Mouse (Mus musculus): Measurements from ENCODE around the gene Oaf. TPM values are rescaled to one million over a fixed set of nuclear protein-coding genes. Genes with fewer than 3 reads are reported as not detected.

The Oaf gene
- polyA plus RNA-seq, 1 experiment from 2014 or later: 7.0 TPM

DNA sequence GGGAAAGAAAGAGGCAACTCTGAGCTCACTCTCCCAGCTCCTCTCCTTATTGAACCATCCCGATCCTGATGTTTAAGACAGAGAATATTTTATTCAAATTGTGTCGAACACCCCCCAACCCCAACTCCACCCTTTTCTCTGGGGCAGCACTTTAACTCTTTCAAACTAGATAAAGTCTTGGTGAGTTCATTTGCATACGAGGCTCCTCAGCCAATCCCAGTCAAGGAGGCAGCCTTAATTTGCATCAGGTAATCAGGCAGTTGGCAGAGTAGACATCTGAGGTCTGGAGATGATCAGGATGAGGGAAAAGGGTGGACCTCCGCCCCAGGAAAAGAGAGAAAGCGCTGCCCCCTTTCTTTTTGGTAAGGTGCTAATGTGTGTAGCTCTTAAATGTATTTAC, 39.5 kb downstream of the Oaf start:
- Histone ChIP-seq H3K4me2 (ENCODE audit: low read length) (no peak overlapping the region), H3K9me3 (replicated peaks; ENCODE audit: control insufficient read depth, low read length) (no peaks in the 10 kb centered on the region), H3K9ac (ENCODE audit: low read length) (no peak overlapping the region), H3K27me3 (replicated peaks; ENCODE audit: control insufficient read depth, insufficient read depth, low read length) (peaks cover 16% of the 10 kb centered on the region), H3K4me3 (ENCODE audit: low read depth, low read length) (no peak overlapping the region), H3K4me1 (ENCODE audit: control insufficient read depth, insufficient read depth, low read length) (no peaks in the 10 kb centered on the region; the same call in 1 of the 2 replicates), H3K27ac (ENCODE audit: low read depth, low read length) (no peak overlapping the region), H3K36me3 (ENCODE audit: control insufficient read depth, insufficient read depth, low read length) (no peaks in the 10 kb centered on the region)
- 6% methylated on average over 5 of the region's 5 CpGs for WGBS
- no peak for ATAC-seq
- DNase-seq (ENCODE audit: low spot score): no peak

DNA sequence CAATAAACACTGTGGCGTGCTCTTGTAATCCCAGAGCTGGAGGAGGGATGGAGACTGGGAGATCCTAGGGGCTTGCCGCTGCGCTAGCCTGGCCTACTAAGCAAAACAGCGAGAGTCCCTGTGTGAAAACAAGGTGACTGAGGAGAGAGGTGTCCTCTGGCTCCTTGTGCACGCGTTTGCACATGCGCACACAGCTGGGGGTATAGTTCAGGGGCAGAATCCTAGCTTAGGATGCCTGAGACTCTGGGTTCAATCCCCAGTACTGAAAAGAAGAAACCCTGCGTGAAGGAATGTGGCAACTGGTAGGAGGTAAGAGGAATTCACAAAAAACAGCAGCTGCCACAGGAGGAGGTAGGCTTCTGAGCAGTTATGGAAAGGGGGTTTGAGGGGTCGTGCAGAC, 45.7 kb downstream of the Oaf start:
- H3K27me3 ChIP-seq (replicated peaks; ENCODE audit: control insufficient read depth, insufficient read depth, low read length): no peaks in the 10 kb centered on the region
- H3K27ac ChIP-seq (ENCODE audit: low read depth, low read length): no peak overlapping the region
- H3K36me3 ChIP-seq (ENCODE audit: control insufficient read depth, insufficient read depth, low read length): no peaks in the 10 kb centered on the region
- H3K4me3 ChIP-seq (ENCODE audit: low read depth, low read length): no peak overlapping the region
- peaks cover under 1% of the 10 kb centered on the region; the same call in 1 of the 2 replicates for H3K4me1 ChIP-seq (ENCODE audit: control insufficient read depth, insufficient read depth, low read length)
- WGBS: 19% methylated on average over 9 of the region's 9 CpGs
- no peak for DNase-seq (ENCODE audit: low spot score)
- no peak overlapping the region for H3K9ac ChIP-seq (ENCODE audit: low read length)
- no peaks in the 10 kb centered on the region for H3K9me3 ChIP-seq (replicated peaks; ENCODE audit: control insufficient read depth, low read length)
- no peak overlapping the region for H3K4me2 ChIP-seq (ENCODE audit: low read length)
- ATAC-seq: no peak

DNA sequence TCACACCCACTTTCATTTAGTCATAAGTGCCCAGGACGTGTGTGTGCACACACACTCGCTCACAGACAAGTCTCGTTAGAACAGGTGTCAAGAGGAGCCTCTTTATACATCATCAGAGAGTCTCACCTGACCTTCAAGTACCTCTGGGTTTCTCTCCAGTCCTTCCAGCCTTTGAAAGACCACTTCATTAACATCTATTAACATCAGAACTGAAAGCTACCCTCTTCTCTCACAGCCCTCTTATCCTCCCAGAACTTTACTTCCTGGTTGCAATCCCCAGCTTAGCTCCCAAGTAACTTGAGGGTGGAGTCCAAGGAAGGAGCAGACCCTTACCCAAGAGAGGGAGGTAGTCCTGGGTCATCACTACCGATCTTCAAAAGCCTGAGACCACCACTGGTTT, 48.1 kb downstream of the Oaf start:
- no peak overlapping the region for H3K9ac ChIP-seq (ENCODE audit: low read length)
- no peak for DNase-seq (ENCODE audit: low spot score)
- H3K4me3 ChIP-seq (ENCODE audit: low read depth, low read length): no peak overlapping the region
- H3K36me3 ChIP-seq (ENCODE audit: control insufficient read depth, insufficient read depth, low read length): no peaks in the 10 kb centered on the region
- no peak for ATAC-seq
- 63% methylated on average over 4 of the region's 4 CpGs for WGBS
- H3K4me1 ChIP-seq (ENCODE audit: control insufficient read depth, insufficient read depth, low read length): peaks cover 7% of the 10 kb centered on the region; the same call in 1 of the 2 replicates
- no peak overlapping the region for H3K4me2 ChIP-seq (ENCODE audit: low read length)
- no peaks in the 10 kb centered on the region for H3K27me3 ChIP-seq (replicated peaks; ENCODE audit: control insufficient read depth, insufficient read depth, low read length)
- no peak overlapping the region for H3K27ac ChIP-seq (ENCODE audit: low read depth, low read length)
- no peaks in the 10 kb centered on the region for H3K9me3 ChIP-seq (replicated peaks; ENCODE audit: control insufficient read depth, low read length)

DNA sequence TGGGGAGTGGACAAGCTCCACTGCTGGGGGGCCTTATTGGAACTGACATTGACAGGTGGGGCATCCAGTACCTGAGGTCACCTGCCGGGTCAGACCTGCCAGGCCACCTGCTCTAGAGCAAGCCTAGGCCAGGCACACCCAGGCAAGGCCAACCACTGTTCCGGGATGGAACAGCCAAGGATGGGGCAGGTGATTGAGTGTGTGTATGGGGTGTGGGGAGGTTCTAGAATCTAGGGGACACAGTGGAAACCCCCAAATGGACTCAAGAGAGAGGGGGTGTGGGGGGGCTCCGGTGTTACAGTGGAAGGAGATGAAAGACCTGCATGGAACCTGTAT, 50.7 kb downstream of the Oaf start:
- no peak for ATAC-seq
- no peak for DNase-seq (ENCODE audit: low spot score)
- no peak overlapping the region for H3K9ac ChIP-seq (ENCODE audit: low read length)
- no peaks in the 10 kb centered on the region for H3K27me3 ChIP-seq (replicated peaks; ENCODE audit: control insufficient read depth, insufficient read depth, low read length)
- H3K4me1 ChIP-seq (ENCODE audit: control insufficient read depth, insufficient read depth, low read length): peaks cover 7% of the 10 kb centered on the region; the same call in 1 of the 2 replicates
- no peak overlapping the region for H3K27ac ChIP-seq (ENCODE audit: low read depth, low read length)
- no peak overlapping the region for H3K4me3 ChIP-seq (ENCODE audit: low read depth, low read length)
- 62% methylated on average over 3 of the region's 3 CpGs for WGBS
- no peaks in the 10 kb centered on the region for H3K36me3 ChIP-seq (ENCODE audit: control insufficient read depth, insufficient read depth, low read length)
- no peaks in the 10 kb centered on the region for H3K9me3 ChIP-seq (replicated peaks; ENCODE audit: control insufficient read depth, low read length)
- no peak overlapping the region for H3K4me2 ChIP-seq (ENCODE audit: low read length)

DNA sequence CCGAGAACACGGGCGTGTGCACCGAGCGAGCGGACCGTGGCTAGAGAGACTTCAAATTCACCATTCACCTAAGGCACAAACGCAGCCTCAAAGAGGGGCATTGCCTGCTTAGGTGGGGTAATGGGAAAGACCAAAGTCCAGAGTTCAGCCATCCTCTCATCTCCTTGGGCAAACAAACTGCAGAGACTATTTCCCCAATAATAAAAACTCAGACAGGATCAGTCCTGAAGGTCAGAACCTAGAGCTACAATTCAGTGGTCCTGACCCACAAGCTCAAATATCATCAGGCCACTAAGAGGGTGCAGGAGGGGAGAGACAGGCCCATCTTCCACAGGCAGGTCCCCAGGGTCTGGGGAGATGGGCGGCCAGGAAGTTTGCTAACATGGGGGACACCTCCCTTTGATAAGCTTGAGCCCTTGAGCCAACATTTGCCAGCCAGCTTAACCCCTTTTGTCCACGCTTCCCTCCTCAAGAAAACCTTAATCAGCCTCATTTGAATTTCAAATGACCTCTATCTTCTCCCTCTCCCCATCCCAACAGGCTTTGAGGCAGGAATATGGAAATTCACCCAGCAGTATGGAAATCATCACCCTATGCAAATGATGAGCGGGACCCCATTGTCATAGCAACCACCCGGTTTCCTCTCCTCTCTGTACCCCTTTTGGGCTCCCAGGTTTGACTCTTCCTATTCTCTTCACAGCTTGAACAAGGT, 51.2 kb downstream of the Oaf start:
- no peaks in the 10 kb centered on the region for H3K36me3 ChIP-seq (ENCODE audit: control insufficient read depth, insufficient read depth, low read length)
- H3K27ac ChIP-seq (ENCODE audit: low read depth, low read length): no peak overlapping the region
- DNase-seq (ENCODE audit: low spot score) (peak; percentile 50), ATAC-seq (peak; percentile 69; the same call in 1 of the 2 replicates)
- 56% methylated on average over 12 of the region's 12 CpGs for WGBS
- H3K27me3 ChIP-seq (replicated peaks; ENCODE audit: control insufficient read depth, insufficient read depth, low read length): no peaks in the 10 kb centered on the region
- H3K4me3 ChIP-seq (ENCODE audit: low read depth, low read length): no peak overlapping the region
- H3K4me1 ChIP-seq (ENCODE audit: control insufficient read depth, insufficient read depth, low read length): peaks cover 7% of the 10 kb centered on the region; the same call in 1 of the 2 replicates
- H3K9ac ChIP-seq (ENCODE audit: low read length): no peak overlapping the region
- H3K4me2 ChIP-seq (ENCODE audit: low read length): no peak overlapping the region
- H3K9me3 ChIP-seq (replicated peaks; ENCODE audit: control insufficient read depth, low read length): no peaks in the 10 kb centered on the region

DNA sequence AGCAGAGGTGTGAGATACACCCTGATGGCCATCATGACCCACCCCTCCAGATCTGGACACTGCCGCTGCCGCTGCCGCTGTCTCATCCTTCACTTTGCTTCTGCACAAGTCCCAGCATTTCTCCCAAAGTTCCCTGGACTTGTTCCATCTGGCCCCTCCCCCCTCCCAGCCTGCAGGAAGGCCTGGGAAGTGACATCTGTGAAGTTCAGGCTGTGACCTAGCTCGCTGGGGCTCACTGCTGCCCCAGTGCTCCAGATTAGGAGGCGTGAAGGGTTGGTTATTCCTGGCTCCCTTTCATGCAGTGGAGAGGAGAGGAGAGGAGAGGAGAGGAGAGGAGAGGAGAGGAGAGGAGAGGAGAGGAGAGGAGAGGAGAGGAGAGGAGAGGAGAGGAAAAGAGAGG, 60.1 kb downstream of the Oaf start:
- H3K4me1 ChIP-seq (ENCODE audit: control insufficient read depth, insufficient read depth, low read length): no peaks in the 10 kb centered on the region
- no peak overlapping the region for H3K4me3 ChIP-seq (ENCODE audit: low read depth, low read length)
- no peak overlapping the region for H3K27ac ChIP-seq (ENCODE audit: low read depth, low read length)
- H3K4me2 ChIP-seq (ENCODE audit: low read length): no peak overlapping the region
- H3K27me3 ChIP-seq (replicated peaks; ENCODE audit: control insufficient read depth, insufficient read depth, low read length): no peaks in the 10 kb centered on the region
- DNase-seq (ENCODE audit: low spot score) (no peak), ATAC-seq (no peak)
- H3K36me3 ChIP-seq (ENCODE audit: control insufficient read depth, insufficient read depth, low read length): no peaks in the 10 kb centered on the region
- WGBS: 60% methylated on average over 5 of the region's 5 CpGs
- no peaks in the 10 kb centered on the region for H3K9me3 ChIP-seq (replicated peaks; ENCODE audit: control insufficient read depth, low read length)
- no peak overlapping the region for H3K9ac ChIP-seq (ENCODE audit: low read length)

DNA sequence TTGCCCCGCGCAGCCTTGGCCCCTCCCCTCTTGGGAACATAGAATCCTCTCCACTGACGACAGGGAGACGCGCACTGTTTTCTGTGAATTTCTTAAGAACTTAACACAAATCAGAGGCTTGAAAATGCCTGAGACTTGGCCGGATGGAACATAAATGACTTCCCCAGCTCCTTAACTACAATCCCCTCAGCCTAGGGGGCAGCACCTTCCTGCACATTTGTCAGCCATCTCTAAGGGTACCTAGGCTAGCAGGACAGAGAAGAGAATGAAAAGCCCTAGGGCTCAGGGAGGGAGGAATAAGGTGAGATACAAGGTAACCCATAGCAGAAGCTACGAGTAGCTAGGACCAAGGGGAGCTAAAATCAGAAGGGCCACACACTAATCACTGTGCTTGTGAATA, 61.5 kb downstream of the Oaf start:
- Histone ChIP-seq H3K27ac (ENCODE audit: low read depth, low read length) (no peak overlapping the region), H3K9ac (ENCODE audit: low read length) (no peak overlapping the region), H3K4me2 (ENCODE audit: low read length) (no peak overlapping the region), H3K4me1 (ENCODE audit: control insufficient read depth, insufficient read depth, low read length) (no peaks in the 10 kb centered on the region), H3K9me3 (replicated peaks; ENCODE audit: control insufficient read depth, low read length) (no peaks in the 10 kb centered on the region), H3K4me3 (ENCODE audit: low read depth, low read length) (no peak overlapping the region), H3K27me3 (replicated peaks; ENCODE audit: control insufficient read depth, insufficient read depth, low read length) (no peaks in the 10 kb centered on the region), H3K36me3 (ENCODE audit: control insufficient read depth, insufficient read depth, low read length) (no peaks in the 10 kb centered on the region)
- DNase-seq (ENCODE audit: low spot score): no peak
- no peak for ATAC-seq
- WGBS: 59% methylated on average over 7 of the region's 7 CpGs

Other genes with a start within 250 kb of the Oaf start
- gene Arhgef12, start 132.7 kb downstream of the Oaf start, polyA plus RNA-seq (2014; fragmentation: Nextera tagmentation; extraction: Ambion mirVana): 14.2 and 24.7 TPM in 2 replicates
- gene Tmem136, start 123.3 kb downstream of the Oaf start, polyA plus RNA-seq (2014; fragmentation: Nextera tagmentation; extraction: Ambion mirVana): 8.2 and 9.2 TPM in 2 replicates
- gene Pou2f3, start 29.5 kb downstream of the Oaf start, polyA plus RNA-seq (2014; fragmentation: Nextera tagmentation; extraction: Ambion mirVana): not detected in 2 replicates
- not detected in 2 replicates for gene Trim29, start 70.9 kb upstream of the Oaf start, polyA plus RNA-seq (2014; fragmentation: Nextera tagmentation; extraction: Ambion mirVana)

All from forebrain, embryonic 14.5 days (tissue).